ENCODE assay signal across 8 mouse cellular contexts in genomic region chrX:38634801-38635637, GRCm38 (mm10). TPM values are rescaled to one million over a fixed set of nuclear protein-coding genes. Genes with fewer than 3 reads are reported as not detected.
A peak's percentile ranks its signal among the peaks of the same experiment; 100 is the strongest.
DNase-seq lines count a peak whose midpoint lies in the region; ATAC-seq and TF ChIP-seq lines count a peak whose summit lies in the region.

Gene C1galt1c1, minus strand, starts transcription at chrX:38635087.

- 11% methylated on average over 40 of the region's 43 CpGs for WGBS in cerebellum, adult 2 months
- WGBS in forebrain, postnatal 0 days: 25% methylated on average over 29 of the region's 43 CpGs
- 16% methylated on average over 42 of the region's 43 CpGs for WGBS in lung, embryonic 15.5 days

- peak within 1 kb of the TSS; percentile 98 to 99 for H3K4me3 ChIP-seq in MEL (ENCODE audit: control insufficient read depth in 1 of 2, insufficient read depth in 1 of 2, low read depth in 2 of 2, low read length in 2 of 2)
- peak within 1 kb of the TSS; percentile 76 for H3K4me3 ChIP-seq in cerebellum, adult 2 months (replicated peaks; ENCODE audit: insufficient read depth, low read depth, low read length)
- H3K4me3 ChIP-seq in forebrain, postnatal 0 days (ENCODE audit: low read depth, low read length): peak within 1 kb of the TSS; percentile 49
- peak within 1 kb of the TSS; percentile 58 for H3K4me3 ChIP-seq in lung, embryonic 15.5 days

- DNase-seq in MEL (ENCODE audit: low read depth, low spot score): peak; percentile 91
- DNase-seq in cerebellum, adult 2 months: peak; percentile 88 to 93
- peak; percentile 93 for DNase-seq in forebrain, postnatal 0 days
- peak; percentile 90 for DNase-seq in heart, postnatal 4 days
- DNase-seq in layer of hippocampus, adult 8-10 months (ENCODE audit: low spot score in 2 of 2): peak; percentile 89 to 90
- DNase-seq in ovary, adult 18-20 months (ENCODE audit: low spot score): peak; percentile 88
- peak; percentile 91 for DNase-seq in thymus, postnatal 0 days (ENCODE audit: low spot score)

- no peak for TF ChIP-seq CTCF in MEL (IDR thresholded peaks at IDR 0.05 in 2 of 3, conservative IDR thresholded peaks at IDR 0.05 in 1 of 3; ENCODE audit: control insufficient read depth in 1 of 3, insufficient read depth in 1 of 3, low read depth in 2 of 3, low read length in 3 of 3, poor library complexity in 1 of 3, severe bottlenecking in 1 of 3)
- TF ChIP-seq CTCF in cerebellum, adult 2 months (IDR thresholded peaks at IDR 0.05; ENCODE audit: borderline replicate concordance, insufficient read depth, low read depth, low read length): no peak
- peak; percentile 37 for TF ChIP-seq CTCF in forebrain, postnatal 0 days (IDR thresholded peaks at IDR 0.05; ENCODE audit: low read depth)

- no peaks in the 10 kb centered on the region for H3K9me3 ChIP-seq in MEL (replicated peaks; ENCODE audit: insufficient read depth, low read length)
- H3K9me3 ChIP-seq in forebrain, postnatal 0 days (ENCODE audit: low read length): no peaks in the 10 kb centered on the region
- H3K9me3 ChIP-seq in lung, embryonic 15.5 days: no peaks in the 10 kb centered on the region

- peak within 1 kb of the TSS; percentile 83 for H3K27ac ChIP-seq in MEL (ENCODE audit: control insufficient read depth, low read depth, low read length)
- H3K27ac ChIP-seq in cerebellum, adult 2 months (ENCODE audit: insufficient read depth, low read length): peak within 1 kb of the TSS; percentile 93
- H3K27ac ChIP-seq in forebrain, postnatal 0 days (ENCODE audit: low read depth, low read length): peak within 1 kb of the TSS; percentile 89
- peak within 1 kb of the TSS; percentile 89 for H3K27ac ChIP-seq in lung, embryonic 15.5 days

- H3K4me2 ChIP-seq in forebrain, postnatal 0 days (ENCODE audit: low read depth): peak within 1 kb of the TSS; percentile 46
- H3K4me2 ChIP-seq in lung, embryonic 15.5 days: peak within 1 kb of the TSS; percentile 54

- peak within 1 kb of the TSS; percentile 98 for H3K9ac ChIP-seq in MEL (ENCODE audit: control insufficient read depth, low read depth, low read length, poor library complexity, severe bottlenecking)
- H3K9ac ChIP-seq in forebrain, postnatal 0 days: peak within 1 kb of the TSS; percentile 69
- H3K9ac ChIP-seq in lung, embryonic 15.5 days: peak within 1 kb of the TSS; percentile 61

- no peaks in the 10 kb centered on the region for H3K27me3 ChIP-seq in MEL (ENCODE audit: control insufficient read depth in 1 of 2, insufficient read depth in 2 of 2, low read length in 2 of 2)
- no peaks in the 10 kb centered on the region for H3K27me3 ChIP-seq in cerebellum, adult 2 months (ENCODE audit: control insufficient read depth, insufficient read depth, low read length)
- H3K27me3 ChIP-seq in forebrain, postnatal 0 days (ENCODE audit: insufficient read depth, low read length): no peaks in the 10 kb centered on the region
- H3K27me3 ChIP-seq in lung, embryonic 15.5 days: no peaks in the 10 kb centered on the region

- H3K36me3 ChIP-seq in MEL (ENCODE audit: control insufficient read depth in 1 of 2, insufficient read depth in 2 of 2, low read length in 2 of 2): peaks cover 0 to 6% of the 10 kb centered on the region in 2 experiments; a peak in 2 of 4 replicates
- no peaks in the 10 kb centered on the region for H3K36me3 ChIP-seq in forebrain, postnatal 0 days (ENCODE audit: insufficient read depth)
- no peaks in the 10 kb centered on the region for H3K36me3 ChIP-seq in lung, embryonic 15.5 days

- no peaks in the 10 kb centered on the region; a peak in 1 of 4 replicates for H3K4me1 ChIP-seq in MEL (ENCODE audit: control insufficient read depth in 1 of 2, insufficient read depth in 2 of 2, low read length in 2 of 2)
- no peaks in the 10 kb centered on the region for H3K4me1 ChIP-seq in cerebellum, adult 2 months (ENCODE audit: control insufficient read depth, insufficient read depth, low read length)
- no peaks in the 10 kb centered on the region for H3K4me1 ChIP-seq in forebrain, postnatal 0 days (ENCODE audit: insufficient read depth)
- H3K4me1 ChIP-seq in lung, embryonic 15.5 days: no peaks in the 10 kb centered on the region

- TF ChIP-seq EP300 in MEL (IDR thresholded peaks at IDR 0.05; ENCODE audit: low read depth in 1 of 2, low read length in 2 of 2): no peak

- TF ChIP-seq POLR2A in MEL (IDR thresholded peaks at IDR 0.05; ENCODE audit: control insufficient read depth in 1 of 2, insufficient read depth in 1 of 2, low read depth in 1 of 2, low read length in 2 of 2, poor library complexity in 1 of 2): peak; percentile 49 to 72; a peak in 2 of 4 replicates
- peak; percentile 71; the same call in 1 of the 2 replicates for TF ChIP-seq POLR2A in cerebellum, adult 2 months (IDR thresholded peaks at IDR 0.05; ENCODE audit: borderline replicate concordance, insufficient read depth, low read length)

- no peak for TF ChIP-seq RAD21 in MEL (IDR thresholded peaks at IDR 0.05; ENCODE audit: low read depth, low read length)

- ATAC-seq in forebrain, postnatal 0 days: peak; percentile 99
- peak; percentile 100 for ATAC-seq in lung, embryonic 15.5 days (ENCODE audit: borderline replicate concordance, extremely low read depth, low FRiP score, low TSS enrichment)

- H3K79me2 ChIP-seq in MEL (ENCODE audit: control insufficient read depth, insufficient read depth, low read length, poor library complexity): peaks cover 9% of the 10 kb centered on the region

TF ChIP-seq in MEL, 35 proteins besides CTCF, POLR2A, EP300 and RAD21:
- TF ChIP-seq HCFC1 (IDR thresholded peaks at IDR 0.05; ENCODE audit: low read depth, low read length) (peak; percentile 68), UBTF (IDR thresholded peaks at IDR 0.05; ENCODE audit: borderline replicate concordance, insufficient read depth, low read depth, low read length) (no peak), MXI1 (IDR thresholded peaks at IDR 0.05; ENCODE audit: low read depth, low read length) (peak; percentile 57; the same call in 1 of the 2 replicates), TBP (IDR thresholded peaks at IDR 0.05; ENCODE audit: low read depth, low read length) (peak; percentile 52), MAX (IDR thresholded peaks at IDR 0.05; ENCODE audit: low read length) (no peak), NRF1 (IDR thresholded peaks at IDR 0.05; ENCODE audit: insufficient read depth, low read depth, low read length, poor library complexity, severe bottlenecking) (peak; percentile 41; the same call in 1 of the 2 replicates), POLR2AphosphoS2 (IDR thresholded peaks at IDR 0.05; ENCODE audit: low read length) (peak; percentile 32; the same call in 1 of the 2 replicates), ELF1 (IDR thresholded peaks at IDR 0.05; ENCODE audit: low read depth, low read length) (peak; percentile 68; the same call in 1 of the 2 replicates), NELFE (IDR thresholded peaks at IDR 0.05; ENCODE audit: low read depth, low read length) (peak; percentile 67), CHD2 (IDR thresholded peaks at IDR 0.05; ENCODE audit: low read length) (no peak), ZMIZ1 (IDR thresholded peaks at IDR 0.05; ENCODE audit: low read depth, low read length) (peak; percentile 57; the same call in 1 of the 2 replicates), TCF12 (IDR thresholded peaks at IDR 0.05; ENCODE audit: low read depth, low read length) (peak; percentile 3; the same call in 1 of the 2 replicates), SIN3A (IDR thresholded peaks at IDR 0.05; ENCODE audit: low read length) (peak; percentile 27; the same call in 1 of the 2 replicates)

RNA-seq across cellular contexts. Expression of gene C1galt1c1, which starts in this region (rescaled TPM):
- 10.6 and 11.0 TPM in 2 replicates for total RNA-seq in MEL (2012; rRNA removed)
- 1 to 10 TPM in 1 of 2 experiments, not detected in 1; 8.0 TPM for polyA plus RNA-seq in MEL (2012; ENCODE audit: insufficient read depth in 1 of 2, insufficient read length in 2 of 2, low read depth in 1 of 2, low replicate concordance in 2 of 2, missing spikeins in 1 of 2)
- polyA plus RNA-seq in cerebellum, adult 2 months (2012; rRNA removed): 40.6 and 43.5 TPM in 2 replicates
- total RNA-seq in forebrain, postnatal 0 days (2014; rRNA removed): 17.1 and 24.5 TPM in 2 replicates
- 21.9 and 22.4 TPM in 2 replicates for polyA plus RNA-seq in forebrain, postnatal 0 days (2015; fragmentation: Nextera tagmentation; extraction: Ambion mirVana)
- 10 to 100 TPM in 1 of 2 experiments, 1 to 10 TPM in 1; 8.6 to 10.1 TPM for total RNA-seq in heart, postnatal 4 days (2021)
- total RNA-seq in layer of hippocampus, adult 8-10 months (2022): 10 to 100 TPM; 21.4 to 32.3 (median 26.1) TPM
- 28.6 and 30.6 TPM in 2 replicates for polyA plus RNA-seq in lung, embryonic 15.5 days (2015; fragmentation: Nextera tagmentation; extraction: Ambion mirVana)
- polyA plus RNA-seq in thymus, postnatal 0 days (2015; fragmentation: Nextera tagmentation; extraction: Ambion mirVana): 30.6 TPM in 2 replicates

Comparison
In these comparisons a context has a peak if more than half of its experiments do, and no peak if none do; other contexts are left out.
1. Peak in every context shown above with its lines: DNase-seq, ATAC-seq, H3K4me3 ChIP-seq and H3K27ac ChIP-seq.